Mouse (Mus musculus) brain, embryonic 14.5 days (tissue): ENCODE measurements around the gene Wfdc8.

Experiments
- CTCF ChIP-seq: fragments of 200-500 bp; IDR thresholded peaks from 2 replicates; pipeline ENCODE4 v1.5.1; 2012; ENCODE audit warnings: inconsistent platforms, mild to moderate bottlenecking, moderate library complexity, borderline replicate concordance; ENCODE audit not compliant: insufficient read depth, insufficient read length; ENCODE audit errors: extremely low read depth
- POLR2A ChIP-seq: fragments of 200-500 bp; IDR thresholded peaks from 2 replicates; pipeline ENCODE4 v1.6.1; 2012; ENCODE audit warnings: mild to moderate bottlenecking, inconsistent platforms, borderline replicate concordance; ENCODE audit not compliant: poor library complexity, insufficient read depth, insufficient read length, severe bottlenecking; ENCODE audit errors: extremely low read depth

DNA sequence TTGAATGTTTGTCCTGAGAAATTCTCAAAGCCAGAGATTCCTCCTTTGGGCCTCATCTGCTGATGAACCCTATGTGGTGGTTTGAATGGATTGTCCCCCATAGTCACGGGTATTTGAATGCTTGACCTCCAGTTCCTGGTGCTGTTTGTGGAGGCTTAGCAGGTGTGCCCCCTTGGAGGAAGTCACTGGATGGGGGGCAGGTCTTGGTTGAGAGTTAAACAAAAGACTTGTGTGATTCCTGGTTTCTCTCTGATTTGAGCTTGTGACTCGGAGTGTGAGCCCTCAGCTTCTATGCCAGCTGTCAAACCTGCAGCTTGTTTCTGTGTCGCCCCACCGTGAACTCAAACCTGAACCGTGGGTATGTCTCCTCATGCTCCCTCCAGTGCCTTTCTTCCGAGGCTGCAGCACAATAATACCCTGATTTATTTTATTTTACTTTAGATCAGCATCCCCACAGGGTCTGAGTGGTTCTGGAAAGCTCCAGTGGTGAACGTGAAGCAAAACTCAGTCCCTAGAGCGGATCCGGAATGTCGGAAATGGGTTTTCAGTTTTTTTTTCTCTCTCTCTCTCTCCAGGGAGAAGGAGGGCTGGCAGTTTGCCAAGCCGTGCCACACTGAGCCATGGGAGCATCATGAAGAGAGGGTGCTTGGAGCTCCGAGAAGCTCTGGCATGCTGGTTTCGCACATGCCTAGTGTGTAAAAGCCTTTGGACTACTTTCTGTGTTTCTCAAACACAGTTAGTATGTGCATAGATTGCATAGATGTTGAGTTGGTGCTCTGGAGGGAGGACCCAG lies 28.7 kb upstream of the Wfdc8 start:
- no peak for TF ChIP-seq POLR2A
- TF ChIP-seq CTCF: no peak
